Mouse (Mus musculus): ENCODE measurements around the gene Trib2.
A peak's percentile ranks its signal among the peaks of the same experiment; 100 is the strongest.

Gene Trib2

GRCm38 (mm10) chr12:15816740-15817178 lies at the start of gene Trib2:
Trib2 (minus strand) TSS chr12:15816922.
- peak; percentile 89 to 93 for DNase-seq

- no peak for DNase-seq
Observed at GRCm38 (mm10) chr12:15858005-15858404, 41.3 kb upstream of the Trib2 start.

DNA sequence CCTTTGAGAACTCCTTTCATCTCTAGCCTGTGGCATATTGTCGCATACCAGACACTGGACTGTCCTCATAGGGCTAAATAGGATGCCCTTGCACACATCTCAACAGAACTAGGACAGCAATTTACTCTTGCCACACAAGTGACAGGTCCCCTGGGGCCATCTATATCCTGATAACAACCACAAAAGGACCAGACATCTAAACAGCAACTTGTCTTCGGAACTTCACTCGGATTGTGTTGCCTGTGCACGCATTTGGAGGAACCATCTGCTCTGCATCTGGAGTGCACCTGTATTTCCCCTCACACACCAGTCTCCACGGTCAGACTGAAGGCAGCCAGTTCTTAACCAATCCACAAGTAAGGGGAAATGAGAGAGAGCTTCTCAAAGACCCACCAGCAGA lies 39.2 kb upstream of the Trib2 start:
- no peak for DNase-seq

DNA sequence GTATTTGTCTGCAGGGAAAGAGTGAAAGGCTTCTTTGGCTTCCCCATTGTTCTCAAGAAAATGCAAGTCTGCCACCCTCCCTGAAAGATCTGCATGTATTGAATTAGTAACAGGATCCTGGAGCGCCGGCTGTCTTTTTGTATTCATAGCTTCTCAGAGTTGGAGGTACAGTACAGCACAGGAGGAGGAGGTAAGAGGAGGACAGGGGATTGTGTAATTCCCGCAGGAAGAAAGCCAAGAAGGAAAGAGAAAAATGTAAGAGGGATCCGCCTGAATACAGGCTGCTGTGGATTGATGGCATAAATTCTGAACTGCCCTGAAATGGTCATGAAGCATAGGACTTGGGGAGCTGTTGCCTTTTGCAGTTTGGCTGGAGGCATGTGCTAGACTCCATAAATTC lies 36.1 kb upstream of the Trib2 start:
- DNase-seq, result peak; percentile 26 to 63

- no peak for DNase-seq
Observed at GRCm38 (mm10) chr12:15852031-15852430, 35.3 kb upstream of the Trib2 start.

- peak; percentile 82 to 87 for DNase-seq
Observed at GRCm38 (mm10) chr12:15850441-15850895, 33.7 kb upstream of the Trib2 start.

DNA sequence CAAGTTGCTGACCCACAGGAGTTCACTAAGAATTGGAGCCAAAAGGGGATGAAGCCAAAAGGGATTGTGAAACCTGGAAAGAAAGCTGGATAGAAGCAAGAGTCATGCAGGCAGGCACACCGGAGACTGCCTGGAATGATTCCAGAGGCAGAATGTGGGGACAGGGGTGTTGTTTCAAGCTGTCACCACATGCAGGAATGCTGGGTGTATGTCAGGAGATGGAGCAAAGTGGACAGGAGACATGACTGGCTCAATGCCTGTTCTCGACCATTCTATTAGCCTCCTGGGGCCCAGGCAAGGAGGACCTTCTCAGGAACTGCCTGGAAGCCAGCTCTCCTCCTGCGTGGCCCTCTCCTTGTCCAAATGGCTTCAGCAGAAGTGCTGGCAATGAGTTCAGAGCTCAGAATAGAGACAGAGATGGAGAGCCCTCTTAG lies 33.2 kb upstream of the Trib2 start:
- peak; percentile 54 to 83 for DNase-seq

GRCm38 (mm10) chr12:15848391-15848790 lies 31.7 kb upstream of the Trib2 start:
- no peak for DNase-seq

DNA sequence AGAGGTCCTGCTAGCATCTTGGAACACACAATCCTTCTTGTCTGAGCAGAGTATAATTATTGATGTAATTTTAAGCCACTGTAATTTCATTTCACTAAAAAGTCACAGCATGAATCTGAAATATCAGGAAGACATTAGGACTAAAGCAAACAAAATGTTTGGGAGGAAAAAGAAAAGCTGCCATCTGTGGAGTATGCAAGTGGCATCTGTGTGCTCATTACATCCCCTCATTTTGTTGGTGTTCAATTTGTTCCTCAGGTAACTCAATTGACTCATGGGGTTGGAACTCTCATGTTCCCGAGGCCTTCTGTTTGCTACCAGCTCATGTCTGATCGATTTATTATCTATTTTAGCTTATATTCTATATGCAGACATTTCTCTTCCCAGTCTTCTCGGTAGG lies 28.0 kb upstream of the Trib2 start:
- DNase-seq, result no peak

GRCm38 (mm10) chr12:15840864-15841557 lies 24.3 kb upstream of the Trib2 start:
- DNase-seq, result no peak

DNA sequence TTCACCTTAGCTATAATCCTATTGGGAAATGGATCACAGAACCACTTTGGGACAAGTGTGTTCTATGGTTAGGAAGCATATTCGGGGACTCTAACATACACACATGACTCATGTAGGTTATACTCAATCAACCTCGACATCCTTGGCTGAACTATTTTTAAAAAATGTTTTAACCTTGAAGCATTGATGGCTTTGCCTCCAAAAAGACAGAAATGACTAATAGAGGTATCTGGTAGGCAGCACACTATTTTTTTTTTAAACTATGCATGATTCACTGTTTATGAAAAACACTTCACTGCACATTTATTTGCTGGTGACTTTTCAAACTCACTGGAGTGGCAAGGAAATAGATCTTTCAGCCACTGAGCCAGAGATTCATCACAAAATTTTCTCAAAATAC lies 21.5 kb upstream of the Trib2 start:
- no peak for DNase-seq

DNA sequence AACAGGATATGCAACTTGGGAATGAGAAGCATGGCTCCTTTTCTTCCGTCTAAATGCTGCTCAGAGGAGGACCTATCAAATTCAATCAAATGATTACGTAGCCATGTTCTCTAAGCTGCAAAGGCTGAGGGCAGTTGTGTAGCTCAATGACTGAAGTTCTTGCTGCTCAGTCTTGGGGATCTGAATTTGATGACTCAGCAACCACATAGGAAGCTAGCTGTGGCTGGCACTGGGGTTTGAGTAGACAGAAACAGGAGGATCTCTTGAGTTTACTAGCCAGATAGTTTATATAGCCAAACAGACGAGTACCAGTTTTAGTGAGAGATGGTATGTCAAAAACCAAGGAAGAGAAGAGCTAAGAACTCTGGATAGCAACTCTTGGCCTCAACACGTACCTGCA lies 20.8 kb upstream of the Trib2 start:
- no peak for DNase-seq

- no peak for DNase-seq
Observed at GRCm38 (mm10) chr12:15832674-15833052, 15.9 kb upstream of the Trib2 start.

DNA sequence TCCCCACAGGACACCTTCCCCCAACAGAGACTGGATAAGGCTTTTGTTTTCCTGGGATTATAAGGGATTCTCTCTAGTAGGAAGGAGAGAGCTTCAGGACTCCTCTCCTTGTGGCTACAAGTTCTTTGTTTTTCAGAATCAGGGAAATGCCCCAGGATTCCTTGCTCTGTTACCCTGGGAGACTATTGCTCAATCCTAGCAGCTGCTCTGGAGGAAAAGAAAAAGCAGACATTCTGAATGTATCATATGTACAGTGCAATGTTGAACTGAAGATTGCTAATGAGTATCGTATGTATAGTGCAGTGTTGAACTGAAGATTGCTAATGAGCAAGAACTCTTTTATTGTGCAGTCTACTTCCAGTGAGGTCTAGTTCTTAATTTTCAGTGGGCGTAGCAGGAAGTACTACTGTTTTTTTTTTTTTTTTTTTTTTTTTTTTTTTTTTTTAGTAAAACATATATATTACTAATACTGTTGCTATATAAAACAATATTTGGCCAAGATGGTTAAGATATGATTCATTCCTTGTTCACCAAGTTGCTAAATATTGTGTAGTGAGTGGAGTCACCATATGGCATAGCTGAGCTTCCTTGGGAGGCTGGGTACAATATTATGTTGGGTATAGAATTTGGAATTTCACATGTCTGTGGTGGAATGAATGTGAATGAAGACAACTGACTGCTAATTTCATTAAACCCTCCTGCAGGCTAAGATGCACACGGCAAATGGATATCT lies 15.4 kb upstream of the Trib2 start:
- no peak for DNase-seq

- DNase-seq, result no peak
Observed at GRCm38 (mm10) chr12:15830750-15831149, 14.0 kb upstream of the Trib2 start.

GRCm38 (mm10) chr12:15828815-15829398 lies 12.2 kb upstream of the Trib2 start:
- DNase-seq, result peak in 1 of 2 experiments; percentile 38

DNA sequence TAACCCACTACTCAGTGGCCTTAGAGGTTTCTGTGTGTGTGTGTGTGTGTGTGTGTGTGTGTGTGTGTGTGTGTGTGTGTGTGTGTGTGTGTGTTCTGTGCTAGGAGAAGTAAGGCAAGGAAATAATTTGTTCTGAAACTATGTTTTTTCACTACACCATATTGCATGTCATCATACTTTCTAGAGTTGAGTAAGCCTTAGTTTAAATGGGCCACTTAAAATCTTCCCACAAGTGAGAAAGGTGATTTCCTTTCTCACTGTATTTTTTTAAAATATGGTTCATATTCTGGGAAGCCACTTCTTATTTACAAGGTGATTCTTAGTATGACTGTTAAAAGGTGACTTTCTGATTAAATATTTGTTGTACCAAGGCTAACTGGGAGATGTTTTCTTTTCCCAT lies 4.3 kb upstream of the Trib2 start:
- no peak for DNase-seq

GRCm38 (mm10) chr12:15817365-15817764 lies 643 bp upstream of the Trib2 start:
- no peak for DNase-seq

DNA sequence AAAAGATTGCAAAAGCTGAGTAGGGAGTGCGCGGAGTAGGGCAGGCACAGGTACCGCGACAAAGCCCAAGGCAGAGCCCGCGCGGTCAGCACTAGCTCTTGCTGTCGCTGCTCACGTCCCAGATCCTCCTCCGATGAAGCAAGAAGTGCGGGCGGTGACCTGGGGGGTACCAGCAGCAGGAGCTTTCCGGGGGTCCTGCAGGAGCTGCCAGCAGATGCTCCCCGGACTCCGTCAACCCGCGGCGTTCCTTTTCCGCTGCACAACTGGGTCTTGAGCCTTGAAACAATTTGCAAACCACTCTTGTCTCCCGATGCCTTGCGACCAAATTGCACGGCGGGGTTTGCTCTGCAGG lies 492 bp downstream of the Trib2 start:
- DNase-seq, result peak in 1 of 2 experiments; percentile 48

- peak; percentile 58 to 65 for DNase-seq
Observed at GRCm38 (mm10) chr12:15815576-15816253, 1.0 kb downstream of the Trib2 start.

- peak in 1 of 2 experiments; percentile 43 for DNase-seq
Observed at GRCm38 (mm10) chr12:15815170-15815575, 1.5 kb downstream of the Trib2 start.

- peak in 1 of 2 experiments; percentile 37 for DNase-seq
Observed at GRCm38 (mm10) chr12:15814249-15815081, 2.3 kb downstream of the Trib2 start.
